Mouse (Mus musculus): ENCODE results near the gene Ints1.
"Not testable (repeated sequence)": the region's sequence is repeated elsewhere in the genome, so short reads cannot be mapped to it uniquely, and the experiment has no call there.

The Ints1 gene

DNA sequence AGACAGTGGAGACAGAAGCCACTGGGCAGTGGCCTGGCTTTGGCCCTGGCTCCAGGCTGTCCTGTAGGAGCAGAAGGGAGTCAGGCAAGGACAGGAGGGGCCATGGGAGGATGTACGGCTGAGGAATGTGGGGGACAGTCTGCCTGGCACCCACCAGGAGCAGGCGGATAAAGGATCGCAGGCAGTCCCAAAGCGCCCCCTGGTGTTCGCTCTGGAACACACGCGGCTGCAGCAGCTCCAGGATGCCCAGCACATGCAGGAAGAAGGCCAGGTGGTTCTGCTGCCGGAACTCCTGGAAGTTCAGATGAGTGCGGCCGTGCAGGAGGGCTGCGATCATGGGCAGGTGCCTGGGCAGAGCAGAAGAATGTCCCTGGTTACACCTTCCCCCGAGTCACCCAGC, 20.7 kb downstream of the Ints1 start:
- peak; percentile 50 to 58 for DNase-seq

DNA sequence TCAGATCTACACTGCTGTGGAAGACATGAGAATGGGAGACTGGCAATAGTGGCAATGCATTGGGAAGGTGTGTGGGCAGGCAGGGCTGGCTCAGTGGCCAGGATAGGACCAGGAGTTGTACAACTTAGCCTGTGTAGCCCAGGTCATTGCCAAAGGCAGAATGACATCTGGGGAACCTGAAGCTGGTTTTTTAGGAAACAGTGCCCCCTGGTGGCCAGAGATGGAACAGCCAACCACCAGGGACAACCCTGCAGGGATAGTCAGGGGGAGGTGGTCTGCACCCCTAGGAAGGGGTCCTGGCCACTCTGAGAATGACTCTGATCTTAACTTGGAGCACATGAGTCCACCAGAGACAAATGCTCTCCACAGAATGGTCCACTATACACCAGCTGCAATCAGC, 24.9 kb downstream of the Ints1 start:
- peak; percentile 45 to 77 for DNase-seq

DNA sequence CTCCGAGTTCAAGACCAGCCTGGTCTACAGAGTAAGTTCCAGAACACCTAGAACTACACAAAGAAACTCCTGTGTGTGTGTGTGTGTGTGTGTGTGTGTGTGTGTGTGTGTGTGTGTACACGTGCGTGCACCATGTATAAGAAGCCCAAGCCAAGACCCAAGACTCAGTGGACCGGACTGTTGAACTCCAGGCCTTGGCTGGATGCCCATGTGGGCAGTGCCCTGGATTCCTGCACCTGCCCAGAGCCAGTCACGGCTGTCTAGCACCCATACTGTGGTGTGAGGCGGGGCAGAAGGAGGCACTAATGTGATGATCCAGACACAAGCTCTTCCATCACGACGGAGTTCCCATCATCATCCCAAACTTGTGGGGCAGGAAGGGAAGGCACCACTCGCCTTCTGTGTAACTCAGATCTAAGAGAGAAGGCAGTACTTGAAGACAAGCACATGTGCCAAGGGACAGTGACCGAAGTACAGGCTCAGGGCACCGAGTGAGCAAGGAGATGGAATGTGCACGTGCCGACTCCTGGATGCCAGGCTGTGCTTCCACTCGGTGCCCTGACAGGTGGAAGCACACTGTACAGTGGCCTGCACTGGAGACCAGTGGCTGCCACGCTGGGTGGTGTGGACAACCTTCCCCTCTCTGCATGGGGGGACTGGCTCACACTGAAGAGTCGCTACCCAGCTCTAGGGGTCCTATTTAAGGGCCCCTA, 25.9 kb downstream of the Ints1 start:
- peak in 1 of 2 experiments; percentile 32 for DNase-seq

DNA sequence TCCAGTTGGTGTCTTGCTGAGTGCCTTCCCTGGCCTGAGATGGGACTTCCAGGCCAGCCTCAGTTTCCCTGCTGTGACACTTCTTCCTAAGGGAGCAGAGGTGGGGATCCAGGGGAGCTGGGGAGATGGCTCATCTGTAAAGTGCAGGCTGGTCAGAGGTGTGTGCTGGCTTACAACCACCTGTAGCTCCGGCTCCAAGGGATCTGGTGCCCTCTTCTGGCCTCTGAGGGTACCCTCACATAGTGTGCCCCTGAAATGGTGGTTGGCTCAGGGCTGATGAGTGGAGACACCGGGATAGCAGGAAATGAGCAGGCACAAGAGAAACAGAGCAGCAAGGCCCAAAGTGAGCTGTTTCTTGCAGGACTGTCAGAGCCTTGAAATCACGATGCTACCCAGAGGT, 29.7 kb downstream of the Ints1 start:
- DNase-seq, result peak; percentile 57 to 71

DNA sequence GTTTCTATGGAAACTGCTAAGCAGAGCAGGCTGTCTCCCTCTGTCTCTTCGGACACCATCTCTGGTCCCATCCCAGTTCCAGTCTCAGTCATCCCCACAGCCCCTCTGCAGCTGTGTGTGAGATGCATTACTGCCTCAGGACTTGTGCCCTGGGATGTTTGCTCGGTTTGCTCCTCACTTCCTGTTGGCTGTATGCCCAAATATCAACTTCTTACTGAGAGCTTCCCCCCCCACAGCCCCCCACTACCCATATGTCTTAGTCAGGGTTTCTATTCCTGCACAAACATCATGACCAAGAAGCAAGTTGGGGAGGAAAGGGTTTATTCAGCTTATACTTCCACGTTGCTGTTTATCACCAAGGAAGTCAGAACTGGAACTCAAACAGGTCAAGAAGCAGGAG, 32.8 kb downstream of the Ints1 start:
- not testable (repeated sequence) for DNase-seq

DNA sequence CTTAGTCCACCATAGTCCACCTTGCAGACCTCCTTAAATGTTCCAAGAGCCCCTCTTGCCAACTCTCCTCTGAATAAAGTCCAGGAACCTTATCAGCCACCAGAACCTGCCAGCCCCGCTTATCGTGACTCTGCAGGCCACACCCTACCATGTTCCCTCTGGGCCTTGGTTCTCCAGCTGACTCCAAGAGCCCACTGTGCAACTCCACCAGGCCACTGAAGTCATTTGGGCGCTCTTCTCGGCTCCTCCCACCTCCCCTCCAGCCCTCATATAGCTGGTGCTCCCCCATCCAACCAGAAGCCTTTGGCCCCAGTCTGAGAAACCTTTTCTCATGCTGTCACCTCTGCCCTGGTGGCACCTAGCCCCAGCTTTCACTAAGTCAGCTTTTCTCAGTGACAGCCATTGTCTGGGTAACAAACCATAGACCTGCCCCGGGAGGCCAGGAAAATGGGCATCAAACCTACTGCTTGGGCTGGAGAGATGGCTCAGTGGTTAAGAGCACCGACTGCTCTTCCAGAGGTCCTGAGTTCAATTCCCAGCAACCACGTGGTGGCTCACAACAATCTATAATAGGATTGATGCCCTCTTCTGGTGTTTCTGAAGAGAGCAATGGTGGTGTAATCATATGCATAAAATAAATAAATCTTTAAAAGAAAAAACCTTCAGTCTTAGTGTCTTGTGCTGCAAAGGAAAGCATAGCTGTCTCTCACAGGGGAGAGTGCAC, 36.7 kb downstream of the Ints1 start:
- no peak for DNase-seq

DNA sequence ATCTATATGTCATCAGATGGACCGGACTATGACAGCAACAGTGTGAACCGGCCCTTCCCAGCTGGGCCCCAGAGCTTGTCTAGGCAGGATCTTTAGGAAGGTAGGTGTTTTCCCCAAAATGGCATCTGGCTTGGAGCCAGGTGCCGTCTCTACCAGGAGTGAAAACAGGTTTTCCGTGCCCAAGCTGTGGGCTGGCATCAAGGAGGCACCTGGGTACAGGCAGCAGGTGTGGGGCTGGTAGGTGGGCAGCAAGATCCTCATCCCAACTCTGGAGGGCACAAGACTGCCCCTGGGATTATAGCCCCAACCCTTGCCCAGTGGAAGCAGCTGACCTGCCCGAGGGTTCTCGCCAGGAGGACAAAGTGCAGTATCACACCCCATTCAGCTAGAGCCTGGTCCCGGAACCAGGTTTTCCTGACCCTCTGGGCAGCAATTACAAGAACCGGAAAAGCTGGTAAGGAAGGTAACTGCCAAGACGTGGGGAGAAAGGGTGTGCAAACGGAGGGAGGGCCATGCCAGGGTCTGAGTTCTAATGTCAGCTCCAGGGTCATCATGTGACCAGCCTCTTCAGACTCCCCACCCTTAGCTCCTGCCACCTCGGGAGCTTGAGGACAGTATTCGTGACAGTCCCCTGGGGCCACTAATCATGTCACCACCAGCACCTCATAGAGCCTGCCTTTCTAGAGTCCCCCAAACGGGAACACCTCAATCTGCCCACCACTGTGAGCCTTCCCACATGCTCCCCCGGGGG, 37.5 kb downstream of the Ints1 start:
- DNase-seq, result no peak

DNA sequence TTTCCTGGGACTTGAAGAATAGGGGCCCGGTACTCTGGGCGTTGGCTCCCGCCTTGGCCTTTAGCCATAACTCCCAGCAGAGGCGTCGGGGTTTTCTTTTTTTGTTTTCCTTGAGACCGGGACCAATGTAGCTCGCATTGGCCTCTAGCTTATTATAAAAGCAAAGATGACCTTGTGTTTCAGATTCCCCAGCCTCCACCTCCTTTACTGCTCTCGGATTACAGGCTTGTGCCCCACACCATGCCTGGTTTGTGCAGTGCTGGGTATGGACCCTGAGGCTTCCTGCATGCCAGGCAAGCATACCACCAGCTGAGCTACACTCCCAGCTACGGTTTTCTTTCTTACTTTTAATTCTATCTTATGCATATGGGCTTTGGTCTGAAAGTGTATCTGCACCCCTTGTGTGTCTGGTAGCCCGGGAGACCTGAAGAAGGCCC, 39.0 kb downstream of the Ints1 start:
- DNase-seq, result no peak

DNA sequence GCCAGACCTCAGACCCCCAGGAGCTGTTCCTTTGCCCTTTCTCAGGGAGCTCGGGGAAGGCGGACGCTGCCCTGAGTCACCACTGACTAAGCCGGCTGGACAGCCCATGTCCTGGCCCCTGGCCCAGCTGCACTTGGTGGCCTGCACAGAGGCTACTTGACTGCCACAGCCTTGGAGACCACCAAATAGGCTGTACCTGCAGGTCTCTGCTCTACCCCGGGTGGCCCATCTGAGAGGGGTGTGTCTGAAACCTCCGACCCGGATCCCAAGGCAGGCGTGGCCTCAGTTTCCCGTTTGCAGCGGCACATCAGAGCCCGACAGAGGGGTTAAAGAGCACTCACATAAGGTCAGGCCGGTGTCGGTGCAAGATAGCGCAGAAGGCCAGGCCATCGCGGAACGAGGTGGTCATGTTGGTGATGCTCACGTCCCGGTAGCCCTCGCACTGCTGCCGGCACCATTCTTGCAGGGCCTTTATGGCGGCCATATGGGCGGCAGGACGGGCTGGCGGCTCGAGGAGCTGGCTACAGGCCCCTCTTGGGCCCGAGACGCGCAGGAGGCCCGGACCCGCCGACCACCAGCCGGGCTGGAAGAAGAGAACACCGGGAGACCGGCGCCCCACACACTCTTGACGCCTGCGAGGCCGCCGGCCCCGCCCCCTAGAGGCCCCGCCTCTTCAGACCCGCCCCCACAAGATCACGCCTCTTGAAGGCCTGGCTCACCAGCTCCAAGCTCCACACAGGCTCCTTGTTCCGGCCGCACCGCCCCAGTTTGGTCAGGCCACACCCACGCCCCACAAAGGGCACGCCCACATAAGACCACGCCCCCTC, 39.6 kb downstream of the Ints1 start, which contains the start of gene Micall2:
TSS of gene Micall2 (minus strand) at position 660 of the 827 bp plus-strand sequence.
- peak; percentile 98 to 99 for DNase-seq

DNA sequence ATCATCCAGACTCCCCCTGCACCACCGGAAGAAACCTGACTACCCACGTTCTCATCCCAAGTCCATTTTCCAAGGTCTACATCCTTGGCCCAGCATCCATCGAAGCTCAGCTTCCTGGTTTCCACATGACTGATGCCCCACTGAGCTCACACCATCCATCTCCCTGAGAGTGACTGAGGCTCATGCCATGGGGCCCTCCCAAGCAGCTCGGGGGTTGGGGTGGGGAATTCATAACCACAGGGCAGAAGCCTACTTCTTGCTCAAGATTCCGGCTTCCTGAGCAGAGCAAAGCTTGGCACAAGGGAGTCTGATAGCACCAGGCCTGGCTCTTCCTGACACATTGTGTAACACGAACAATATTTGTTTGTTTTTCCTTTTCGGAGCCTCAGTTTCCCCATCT, 40.7 kb downstream of the Ints1 start:
- no peak for DNase-seq

DNA sequence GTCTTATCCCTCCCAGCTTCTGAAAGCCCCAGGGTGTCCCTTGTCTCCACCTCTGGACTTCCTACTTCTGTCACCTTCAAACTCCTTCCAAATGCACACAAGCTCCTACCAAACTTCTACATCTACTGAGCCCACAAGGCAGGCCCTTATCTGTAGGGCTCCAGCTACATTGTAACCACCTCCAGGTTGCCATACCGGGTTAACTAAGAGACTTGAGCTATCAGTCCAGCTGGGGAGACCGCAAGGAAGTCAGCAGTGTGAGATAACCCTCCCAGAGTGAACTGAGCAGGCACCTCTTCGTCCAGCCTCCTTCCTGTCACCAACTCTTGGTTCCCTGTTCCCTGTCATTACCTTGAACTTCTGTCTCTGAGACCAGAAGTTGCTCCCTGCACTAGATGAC, 41.5 kb downstream of the Ints1 start:
- no peak for DNase-seq

DNA sequence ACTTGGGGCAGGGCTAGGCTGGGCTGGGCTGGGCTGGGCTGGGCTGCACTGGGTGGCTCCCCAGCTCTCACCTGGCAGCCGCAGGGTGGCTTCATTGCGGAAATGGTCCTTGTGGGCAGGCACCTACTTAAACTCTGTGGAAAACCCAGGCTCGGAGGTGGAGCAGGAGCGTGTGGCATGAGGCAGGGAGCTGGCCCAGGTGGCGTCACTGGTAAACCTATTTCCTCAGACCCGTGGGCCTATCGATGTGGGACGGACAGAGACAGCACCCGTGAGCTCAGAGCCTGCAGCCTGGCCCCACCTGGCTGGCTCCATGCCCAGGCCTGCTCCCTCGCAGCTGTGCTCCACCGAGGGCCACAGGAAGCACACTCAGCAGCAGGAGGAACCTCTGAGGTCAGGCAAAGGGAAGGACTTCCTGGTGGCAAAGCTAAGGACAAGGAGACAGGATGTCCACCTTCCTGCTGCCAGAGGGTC, 42.8 kb downstream of the Ints1 start:
- peak; percentile 69 to 85 for DNase-seq

DNA sequence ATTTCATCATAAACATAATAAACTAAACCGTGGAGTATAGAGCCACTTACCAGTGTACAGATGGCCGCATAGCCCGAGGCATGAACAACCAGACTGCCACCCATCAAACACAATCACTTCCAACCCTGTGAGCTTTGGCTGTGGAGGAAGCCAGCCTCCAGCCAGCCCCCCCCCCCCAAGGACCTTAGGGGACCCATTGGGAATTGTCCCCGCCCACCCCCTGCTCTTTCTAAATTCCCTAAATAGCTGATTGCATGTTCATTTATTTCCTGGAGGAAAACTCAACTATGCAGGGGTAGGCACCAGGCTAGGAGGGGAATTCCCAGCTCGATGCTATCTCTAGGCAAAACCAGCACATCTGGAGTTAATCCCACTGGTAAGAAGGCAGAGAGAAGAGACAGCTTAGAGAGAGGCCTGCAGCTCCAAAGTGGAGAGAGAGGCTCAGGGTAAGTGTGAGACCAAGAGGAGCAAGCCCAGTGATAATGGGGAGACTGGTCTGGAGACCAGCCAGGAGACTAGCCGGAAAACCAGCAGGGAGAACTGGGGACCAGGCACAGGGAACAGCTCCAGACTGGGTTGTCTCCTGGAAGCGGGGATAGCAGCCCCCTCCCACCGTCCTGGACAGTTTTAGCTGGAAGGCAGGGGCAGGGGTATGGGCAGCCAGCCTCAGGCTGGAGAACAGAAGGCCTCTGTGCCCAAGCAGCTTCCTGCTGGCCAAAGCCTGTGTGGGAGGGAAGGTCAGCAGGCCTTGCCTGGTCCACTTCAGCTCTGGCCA, 44.6 kb downstream of the Ints1 start:
- no peak for DNase-seq

DNA sequence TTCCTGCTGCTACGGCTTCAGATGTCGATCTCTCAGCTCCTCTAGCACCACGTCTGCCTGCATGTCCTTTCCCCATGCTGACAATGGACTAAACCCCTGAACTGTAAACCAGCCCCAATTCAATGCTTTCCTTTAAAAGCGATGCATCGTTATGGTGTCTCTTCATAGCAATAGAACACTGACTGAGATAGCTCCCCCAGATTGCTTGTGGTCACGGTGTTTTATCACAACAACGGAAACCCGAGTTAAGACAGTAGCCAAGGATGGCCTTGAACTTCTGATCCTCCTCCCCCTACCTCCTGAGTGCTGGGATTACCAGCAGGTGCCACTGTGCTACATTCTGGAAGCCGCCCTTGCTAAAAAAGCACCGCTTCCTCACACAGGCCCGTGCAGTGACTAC, 48.2 kb downstream of the Ints1 start:
- no peak for DNase-seq

DNA sequence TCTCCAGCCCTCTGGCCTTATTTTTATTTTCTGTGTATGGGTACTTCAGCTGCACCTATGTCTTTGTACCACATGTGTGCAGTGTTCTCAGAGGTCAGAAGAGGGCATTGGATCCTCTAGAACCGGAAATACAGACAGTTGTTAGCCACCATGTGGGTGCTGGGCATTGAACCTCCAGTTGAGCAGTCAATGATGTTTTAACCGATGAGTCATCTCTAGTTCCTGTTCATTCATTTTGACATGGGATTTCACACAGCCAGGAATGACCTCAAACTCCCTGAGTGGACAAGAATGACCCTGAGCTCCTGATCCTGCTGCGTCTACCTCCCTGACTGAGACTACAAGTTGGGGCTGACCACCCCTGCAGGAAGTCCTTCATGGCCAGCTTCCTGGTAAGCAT, 49.3 kb downstream of the Ints1 start:
- no peak for DNase-seq

DNA sequence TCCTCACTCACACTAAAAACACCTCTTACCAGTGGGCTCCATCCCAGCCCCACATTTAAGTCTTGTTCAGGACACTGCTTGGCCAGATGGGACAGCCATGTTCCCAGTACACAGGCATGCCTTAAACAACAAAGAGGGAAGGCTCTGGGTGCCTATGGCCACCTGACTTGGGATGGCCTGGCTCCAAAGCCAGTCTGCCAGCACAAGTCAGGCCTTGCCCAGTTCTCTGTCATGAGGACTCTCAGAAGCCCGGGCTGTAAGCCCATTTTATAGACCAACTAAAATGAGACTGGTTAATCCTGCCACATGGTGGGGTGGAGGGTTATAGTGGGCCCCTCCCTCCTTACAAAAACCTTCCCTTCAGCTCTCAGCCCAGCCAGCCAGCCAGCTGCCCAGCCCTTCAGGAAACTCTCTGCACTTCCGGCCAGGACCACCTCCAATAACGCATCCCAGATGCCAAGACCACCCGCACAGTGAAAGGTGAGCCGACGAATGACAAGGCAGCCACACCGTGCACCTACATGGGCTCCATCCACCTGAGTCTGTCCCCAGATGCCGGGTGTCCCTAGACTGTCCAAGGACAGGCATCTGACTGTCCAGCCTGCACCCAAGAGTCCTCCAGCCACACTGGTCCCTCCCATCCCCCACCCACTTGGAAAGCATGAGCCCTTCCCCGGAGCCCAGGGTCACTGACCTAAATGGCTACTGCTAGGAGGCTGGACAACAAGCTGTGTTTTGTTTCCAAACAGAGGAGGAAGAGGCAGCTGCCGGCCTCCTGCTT, 50.9 kb downstream of the Ints1 start:
- no peak for DNase-seq

DNA sequence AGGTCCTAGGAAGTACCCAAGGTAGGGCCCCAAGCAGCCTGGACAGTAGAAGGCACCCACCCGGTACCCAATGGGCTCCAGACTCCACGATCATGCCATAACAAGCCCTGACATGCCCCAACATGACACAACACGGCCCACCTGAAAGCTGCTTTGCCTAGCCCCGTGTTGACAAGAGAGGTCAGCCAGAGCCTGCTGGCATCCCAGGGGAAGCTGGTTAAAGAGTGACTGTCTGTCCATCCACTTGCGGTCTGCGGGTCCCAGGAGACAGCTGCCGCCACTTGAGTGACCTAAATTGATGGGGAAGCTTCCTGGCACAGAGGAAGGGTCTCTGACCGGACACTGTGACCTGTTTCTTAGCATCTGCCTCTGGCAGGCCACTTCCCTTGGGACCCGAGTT, 52.4 kb downstream of the Ints1 start:
- DNase-seq, result no peak

DNA sequence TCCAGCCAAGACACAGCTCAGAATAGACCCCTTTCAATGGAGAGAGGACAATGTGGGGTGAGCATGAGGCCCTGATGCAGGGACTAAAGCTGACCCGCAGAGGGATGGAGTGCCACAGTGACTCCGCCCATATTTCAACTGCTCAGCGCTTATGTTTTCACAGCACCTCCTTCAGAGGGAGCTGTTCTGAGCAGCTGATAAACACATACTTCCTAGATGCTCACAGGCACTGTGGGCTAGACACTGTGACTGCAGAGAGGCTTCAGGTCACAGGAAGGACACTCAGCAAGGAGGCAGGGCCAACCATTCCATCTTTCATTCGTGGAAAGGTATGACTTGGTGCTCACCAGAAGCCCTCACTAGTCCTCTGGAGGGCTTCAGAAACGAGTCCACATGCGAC, 52.8 kb downstream of the Ints1 start:
- no peak for DNase-seq

DNA sequence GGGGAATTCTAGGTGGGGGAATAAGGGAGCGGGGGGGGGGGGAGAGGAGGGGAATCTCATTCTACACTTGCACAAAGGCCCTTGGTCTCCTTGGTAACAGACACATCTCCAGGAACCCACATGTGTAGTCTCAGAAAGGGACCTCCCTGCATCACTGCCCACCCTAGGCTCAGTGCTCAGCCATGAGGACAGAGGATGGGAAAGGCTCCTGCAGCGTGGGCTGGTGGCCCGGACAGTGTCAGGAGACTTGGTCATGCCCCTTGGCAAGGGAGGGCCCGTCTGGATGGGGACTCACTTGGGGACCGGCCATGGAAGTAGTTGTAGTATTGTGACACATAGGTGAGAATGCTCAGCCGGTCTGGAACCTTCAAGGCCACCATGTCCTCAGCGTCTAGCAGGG, 56.5 kb downstream of the Ints1 start:
- DNase-seq, result no peak

DNA sequence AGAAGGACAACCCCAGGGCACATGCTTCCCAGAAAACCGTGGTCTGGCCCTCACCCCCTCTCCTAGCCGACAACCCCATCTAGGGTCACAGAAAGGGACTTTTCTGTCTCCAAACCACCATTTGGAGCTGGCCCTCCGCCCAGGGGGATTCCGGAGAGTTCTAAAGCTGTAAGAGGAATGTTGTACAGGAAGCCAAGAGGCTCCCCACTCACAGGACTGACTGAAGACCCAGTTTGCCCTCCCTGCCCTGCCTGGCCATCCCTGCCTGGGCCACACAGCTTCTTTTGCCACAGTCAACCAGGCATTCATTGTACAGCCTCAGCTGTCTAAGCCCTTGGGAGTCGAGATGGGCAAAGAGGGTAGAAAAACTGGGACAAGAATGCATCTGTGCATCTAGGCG, 56.9 kb downstream of the Ints1 start:
- peak; percentile 52 to 75 for DNase-seq

DNA sequence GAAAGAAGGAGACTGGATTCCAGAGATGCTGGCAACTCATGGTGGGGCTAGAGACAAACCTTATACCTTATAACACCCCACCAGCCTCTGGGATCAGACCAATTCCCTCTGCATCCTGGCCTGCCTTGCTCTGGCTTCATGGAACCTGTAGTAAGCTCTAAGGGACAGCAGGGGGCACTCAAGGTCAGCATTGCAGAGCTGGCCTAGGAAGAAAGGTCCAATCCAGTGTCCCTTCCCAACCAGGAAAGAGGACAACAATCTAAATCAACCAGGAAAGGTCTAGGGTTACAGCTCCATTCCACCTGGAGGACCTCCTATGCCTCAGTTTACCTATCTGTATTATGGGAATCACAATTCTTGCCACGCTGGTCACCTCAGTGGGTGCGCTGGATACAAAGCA, 57.8 kb downstream of the Ints1 start:
- peak; percentile 55 to 78 for DNase-seq
